Mouse (Mus musculus): ENCODE data around the gene Zfp810. TPM values are rescaled to one million over a fixed set of nuclear protein-coding genes. Genes with fewer than 3 reads are reported as not detected.
A peak's percentile ranks its signal among the peaks of the same experiment; 100 is the strongest.
"Not testable (repeated sequence)": the region's sequence is repeated elsewhere in the genome, so short reads cannot be mapped to it uniquely, and the experiment has no call there.

Zfp810 gene
- polyA plus RNA-seq, 1 experiment = 12.7 TPM

DNA sequence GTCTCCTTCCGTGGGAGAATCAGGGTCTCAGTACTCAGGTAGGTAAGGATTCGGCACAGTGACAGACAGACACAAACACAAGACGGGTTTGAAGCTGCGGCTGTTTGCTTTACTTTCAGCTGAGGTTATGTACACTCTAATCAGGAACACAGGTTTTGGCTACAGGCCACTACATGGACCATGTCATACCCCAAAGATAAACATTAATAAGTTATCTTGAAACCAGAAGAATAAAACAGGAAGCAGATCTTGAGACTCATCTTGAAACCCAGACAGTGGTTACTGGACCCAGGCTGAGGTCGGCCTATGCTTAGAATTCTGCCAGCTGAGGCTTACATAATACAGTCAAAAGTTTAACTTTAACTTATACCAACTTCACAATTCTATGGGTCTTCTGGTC is 5.8 kb upstream of the Zfp810 start:
- 56% methylated on average over 5 of the region's 5 CpGs for WGBS
- no peaks in the 10 kb centered on the region for H3K36me3 ChIP-seq (ENCODE audit: control insufficient read depth, insufficient read depth, low read length)
- no peaks in the 10 kb centered on the region for H3K27me3 ChIP-seq (replicated peaks; ENCODE audit: control insufficient read depth, insufficient read depth, low read length)
- peaks cover 16% of the 10 kb centered on the region; the same call in 1 of the 2 replicates for H3K4me1 ChIP-seq (ENCODE audit: control insufficient read depth, insufficient read depth, low read length)
- DNase-seq = peak; percentile 87
- no peak overlapping the region for H3K4me3 ChIP-seq (ENCODE audit: insufficient read depth, low read depth, low read length)
- no peak for TF ChIP-seq POLR2A (IDR thresholded peaks at IDR 0.05; ENCODE audit: low read depth, low read length)
- TF ChIP-seq CTCF (conservative IDR thresholded peaks at IDR 0.05; ENCODE audit: insufficient read depth, insufficient read length, low read depth, low read length) = no peak
- peak overlapping the region; percentile 94 for H3K27ac ChIP-seq (ENCODE audit: insufficient read depth, low read depth, low read length)

DNA sequence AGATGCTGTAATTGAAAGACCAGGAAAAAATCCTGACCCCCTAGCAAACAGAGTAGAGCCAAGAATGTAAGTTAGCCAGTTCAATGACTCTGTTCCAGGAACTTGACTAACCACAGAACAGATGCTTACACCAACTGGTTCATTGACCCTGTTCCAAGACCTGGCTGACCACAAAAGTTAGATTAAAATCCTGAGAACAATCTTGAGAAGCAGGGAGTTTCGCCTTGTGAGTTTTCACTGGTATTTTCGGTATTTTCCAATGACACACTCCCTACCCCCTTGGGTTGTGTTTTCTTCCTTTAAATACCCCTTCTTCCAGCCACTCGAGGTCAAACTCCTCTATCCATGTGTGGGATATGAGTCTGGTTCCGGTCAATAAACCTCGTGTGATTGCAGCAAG is 2.2 kb upstream of the Zfp810 start:
- Histone ChIP-seq H3K36me3 (ENCODE audit: control insufficient read depth, insufficient read depth, low read length) (no peaks in the 10 kb centered on the region), H3K27ac (ENCODE audit: insufficient read depth, low read depth, low read length) (peak overlapping the region; percentile 67), H3K4me3 (ENCODE audit: insufficient read depth, low read depth, low read length) (no peak overlapping the region), H3K27me3 (replicated peaks; ENCODE audit: control insufficient read depth, insufficient read depth, low read length) (no peaks in the 10 kb centered on the region), H3K4me1 (ENCODE audit: control insufficient read depth, insufficient read depth, low read length) (peaks cover 28% of the 10 kb centered on the region; the same call in 1 of the 2 replicates)
- TF ChIP-seq CTCF (conservative IDR thresholded peaks at IDR 0.05; ENCODE audit: insufficient read depth, insufficient read length, low read depth, low read length) (no peak), POLR2A (IDR thresholded peaks at IDR 0.05; ENCODE audit: low read depth, low read length) (no peak)
- WGBS = 40% methylated on average over 5 of the region's 5 CpGs
- peak; percentile 89 for DNase-seq

DNA sequence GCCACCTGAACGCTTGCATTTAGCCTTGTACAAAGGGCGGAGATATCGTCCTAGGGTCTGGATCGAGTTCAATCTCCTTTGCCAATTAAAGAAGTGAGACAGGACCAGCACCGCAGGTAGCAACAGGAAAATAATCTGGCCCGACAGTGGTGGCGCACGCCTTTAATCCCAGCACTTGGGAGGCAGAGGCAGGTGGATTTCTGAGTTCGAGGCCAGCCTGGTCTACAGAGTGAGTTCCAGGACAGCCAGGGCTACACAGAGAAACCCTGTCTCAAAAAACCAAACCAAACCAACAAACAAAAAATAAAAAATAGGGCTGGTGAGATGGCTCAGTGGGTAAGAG is 443 bp upstream of the Zfp810 start:
- peak overlapping the region; percentile 99 for H3K4me3 ChIP-seq (ENCODE audit: insufficient read depth, low read depth, low read length)
- not testable (repeated sequence) for DNase-seq; H3K27me3 ChIP-seq (replicated peaks; ENCODE audit: control insufficient read depth, insufficient read depth, low read length); H3K36me3 ChIP-seq (ENCODE audit: control insufficient read depth, insufficient read depth, low read length)
- H3K4me1 ChIP-seq (ENCODE audit: control insufficient read depth, insufficient read depth, low read length) = peaks cover 24% of the 10 kb centered on the region; the same call in 1 of the 2 replicates
- WGBS = 8% methylated on average over 9 of the region's 9 CpGs
- H3K27ac ChIP-seq (ENCODE audit: insufficient read depth, low read depth, low read length) = peak overlapping the region; percentile 90

DNA sequence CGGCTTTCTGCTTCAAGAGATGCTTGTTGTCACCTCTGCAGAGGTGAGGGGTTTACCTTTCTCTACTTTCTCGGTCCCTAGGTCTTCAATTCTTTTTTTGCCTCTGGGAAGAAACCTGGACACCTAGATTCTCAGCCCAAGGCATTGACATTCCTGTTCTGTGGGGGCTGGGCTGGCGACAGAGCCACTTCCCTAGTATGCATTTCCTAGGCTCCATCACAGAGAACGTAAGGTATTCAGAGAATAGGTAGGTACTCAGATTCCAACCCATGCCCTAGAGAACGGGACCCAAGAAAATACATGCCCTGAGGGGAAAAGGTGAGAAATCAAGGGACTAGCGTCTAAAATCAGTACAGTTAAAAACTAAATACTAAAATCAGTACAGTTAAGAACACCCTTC is 722 bp downstream of the Zfp810 start:
- 16% methylated on average over 6 of the region's 6 CpGs for WGBS
- peak overlapping the region; percentile 96 for H3K27ac ChIP-seq (ENCODE audit: insufficient read depth, low read depth, low read length)

DNA sequence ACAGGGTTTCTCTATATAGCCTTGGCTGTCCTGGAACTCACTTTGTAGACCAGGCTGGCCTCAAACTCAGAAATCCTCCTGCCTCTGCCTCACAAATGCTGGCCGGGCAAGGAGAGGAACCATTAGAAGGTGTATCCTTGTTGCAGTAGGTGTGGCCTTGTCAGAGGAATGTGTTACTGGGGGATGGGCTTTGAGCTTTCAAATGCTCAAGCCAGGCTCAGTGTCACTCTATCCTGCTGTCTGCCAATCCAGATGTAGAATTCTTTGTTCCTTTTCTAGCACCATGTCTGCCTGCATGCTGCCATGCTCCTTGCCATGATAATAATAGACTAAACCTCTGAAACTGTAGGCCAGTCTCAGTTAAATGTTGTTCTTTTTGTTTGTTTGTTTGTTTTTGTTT is 5.2 kb downstream of the Zfp810 start:
- no peak for DNase-seq
- Histone ChIP-seq H3K27ac (ENCODE audit: insufficient read depth, low read depth, low read length) (no peak overlapping the region), H3K36me3 (ENCODE audit: control insufficient read depth, insufficient read depth, low read length) (peaks cover 11% of the 10 kb centered on the region), H3K4me1 (ENCODE audit: control insufficient read depth, insufficient read depth, low read length) (peaks cover 14% of the 10 kb centered on the region; the same call in 1 of the 2 replicates), H3K27me3 (replicated peaks; ENCODE audit: control insufficient read depth, insufficient read depth, low read length) (no peaks in the 10 kb centered on the region), H3K4me3 (ENCODE audit: insufficient read depth, low read depth, low read length) (no peak overlapping the region)
- WGBS = 96% methylated on average over 1 of the region's 1 CpGs
- TF ChIP-seq CTCF (conservative IDR thresholded peaks at IDR 0.05; ENCODE audit: insufficient read depth, insufficient read length, low read depth, low read length) = no peak
- no peak for TF ChIP-seq POLR2A (IDR thresholded peaks at IDR 0.05; ENCODE audit: low read depth, low read length)

More for the DNA sequence above, 722 bp downstream of the Zfp810 start:
- peaks cover 2% of the 10 kb centered on the region for H3K36me3 ChIP-seq (ENCODE audit: control insufficient read depth, insufficient read depth, low read length)
- no peaks in the 10 kb centered on the region for H3K27me3 ChIP-seq (replicated peaks; ENCODE audit: control insufficient read depth, insufficient read depth, low read length)
- TF ChIP-seq POLR2A (IDR thresholded peaks at IDR 0.05; ENCODE audit: low read depth, low read length) (no peak), CTCF (conservative IDR thresholded peaks at IDR 0.05; ENCODE audit: insufficient read depth, insufficient read length, low read depth, low read length) (no peak)
- no peak for DNase-seq
- H3K4me1 ChIP-seq (ENCODE audit: control insufficient read depth, insufficient read depth, low read length) = peaks cover 22% of the 10 kb centered on the region; the same call in 1 of the 2 replicates
- H3K4me3 ChIP-seq (ENCODE audit: insufficient read depth, low read depth, low read length) = peak overlapping the region; percentile 99

DNA sequence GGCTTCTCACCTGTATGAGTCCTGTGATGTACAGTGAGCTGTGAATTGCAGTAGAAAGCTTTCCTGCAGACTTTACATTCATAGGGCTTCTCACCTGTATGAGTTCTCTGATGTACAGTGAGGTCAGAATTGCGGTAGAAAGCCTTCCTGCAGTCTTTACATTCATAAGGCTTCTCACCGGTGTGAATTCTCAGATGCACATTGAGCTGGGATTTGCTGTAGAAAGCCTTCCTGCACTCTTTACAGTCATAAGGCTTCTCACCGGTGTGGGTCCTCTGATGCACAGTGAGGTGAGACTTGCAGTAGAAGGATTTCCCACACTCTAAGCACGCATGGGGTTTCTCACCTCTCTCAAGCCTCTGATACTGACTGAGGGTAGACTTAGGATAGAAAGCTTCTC is 28.7 kb downstream of the Zfp810 start:
- no peak for TF ChIP-seq POLR2A (IDR thresholded peaks at IDR 0.05; ENCODE audit: low read depth, low read length)
- no peak for DNase-seq
- WGBS = 99% methylated on average over 4 of the region's 4 CpGs
- H3K36me3 ChIP-seq (ENCODE audit: control insufficient read depth, insufficient read depth, low read length) = peaks cover 60% of the 10 kb centered on the region
- no peak overlapping the region for H3K27ac ChIP-seq (ENCODE audit: insufficient read depth, low read depth, low read length)
- no peaks in the 10 kb centered on the region for H3K4me1 ChIP-seq (ENCODE audit: control insufficient read depth, insufficient read depth, low read length)
- H3K4me3 ChIP-seq (ENCODE audit: insufficient read depth, low read depth, low read length) = no peak overlapping the region
- H3K27me3 ChIP-seq (replicated peaks; ENCODE audit: control insufficient read depth, insufficient read depth, low read length) = no peaks in the 10 kb centered on the region; the same call in none of the 2 replicates

DNA sequence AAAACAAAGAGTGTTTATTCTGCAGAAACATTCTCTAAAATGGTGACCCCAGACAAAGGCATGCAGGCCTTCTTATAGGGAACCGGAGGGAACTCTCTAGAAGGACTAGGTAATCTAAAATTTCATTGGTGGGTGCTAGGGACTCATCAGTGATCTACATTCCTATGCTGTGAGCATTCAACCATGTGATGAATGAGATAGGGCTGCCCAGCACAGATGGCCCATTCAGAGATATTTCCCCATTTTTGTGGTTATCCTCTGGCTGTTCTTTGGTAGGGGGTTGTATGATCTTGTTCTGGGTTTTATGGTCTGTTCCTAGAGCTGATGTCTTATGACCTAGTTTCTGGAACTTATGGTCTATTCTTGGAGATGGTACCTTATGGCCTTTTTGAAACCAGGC is 38.6 kb downstream of the Zfp810 start:
- Histone ChIP-seq H3K4me1 (ENCODE audit: control insufficient read depth, insufficient read depth, low read length) (no peaks in the 10 kb centered on the region), H3K27me3 (replicated peaks; ENCODE audit: control insufficient read depth, insufficient read depth, low read length) (no peaks in the 10 kb centered on the region), H3K4me3 (ENCODE audit: insufficient read depth, low read depth, low read length) (no peak overlapping the region), H3K36me3 (ENCODE audit: control insufficient read depth, insufficient read depth, low read length) (peaks cover 2% of the 10 kb centered on the region), H3K27ac (ENCODE audit: insufficient read depth, low read depth, low read length) (no peak overlapping the region)
- no peak for TF ChIP-seq POLR2A (IDR thresholded peaks at IDR 0.05; ENCODE audit: low read depth, low read length)
- no peak for TF ChIP-seq CTCF (conservative IDR thresholded peaks at IDR 0.05; ENCODE audit: insufficient read depth, insufficient read length, low read depth, low read length)
- no peak for DNase-seq
- WGBS = 100% methylated on average over 1 of the region's 1 CpGs

DNA sequence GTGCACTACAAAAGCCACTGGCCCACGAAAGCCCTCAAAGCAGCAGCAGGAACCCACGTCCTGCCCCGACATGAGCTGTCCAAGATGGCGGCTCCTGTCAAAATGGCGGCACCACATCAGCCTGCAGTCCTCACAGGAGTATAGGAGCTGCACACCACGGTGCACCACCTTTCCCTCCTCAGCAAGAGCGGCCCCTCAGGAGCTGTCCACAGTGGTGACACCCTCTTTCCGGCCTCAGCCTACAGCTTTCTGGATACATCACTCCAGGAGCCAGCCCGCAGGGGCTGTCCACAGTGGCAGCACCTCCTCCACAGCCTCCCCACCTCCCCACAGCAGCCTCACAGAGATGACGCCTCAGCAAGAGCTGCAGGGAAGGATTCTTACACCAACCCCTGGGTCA is 44.8 kb downstream of the Zfp810 start:
- DNase-seq = no peak
- H3K4me1 ChIP-seq (ENCODE audit: control insufficient read depth, insufficient read depth, low read length) = 0 out of 2 replicates have a peak, but pooled peaks cover 3% of the 10 kb centered on the region
- 84% methylated on average over 10 of the region's 10 CpGs for WGBS
- H3K27ac ChIP-seq (ENCODE audit: insufficient read depth, low read depth, low read length) = no peak overlapping the region
- TF ChIP-seq POLR2A (IDR thresholded peaks at IDR 0.05; ENCODE audit: low read depth, low read length) = no peak
- TF ChIP-seq CTCF (conservative IDR thresholded peaks at IDR 0.05; ENCODE audit: insufficient read depth, insufficient read length, low read depth, low read length) = no peak
- H3K36me3 ChIP-seq (ENCODE audit: control insufficient read depth, insufficient read depth, low read length) = no peaks in the 10 kb centered on the region
- no peaks in the 10 kb centered on the region for H3K27me3 ChIP-seq (replicated peaks; ENCODE audit: control insufficient read depth, insufficient read depth, low read length)
- no peak overlapping the region for H3K4me3 ChIP-seq (ENCODE audit: insufficient read depth, low read depth, low read length)

Data from kidney, adult 2 months (tissue).